Mouse (Mus musculus) retina, postnatal 7 days (tissue): ENCODE results near the gene Sncb.
A peak's percentile ranks its signal among the peaks of the same experiment; 100 is the strongest.

Experiments
- DNase-seq: peaks from one replicate; pipeline ENCODE4 v3.0.0-alpha.2; 2012; ENCODE audit warnings: low read depth, low spot score

Gene Sncb

DNA sequence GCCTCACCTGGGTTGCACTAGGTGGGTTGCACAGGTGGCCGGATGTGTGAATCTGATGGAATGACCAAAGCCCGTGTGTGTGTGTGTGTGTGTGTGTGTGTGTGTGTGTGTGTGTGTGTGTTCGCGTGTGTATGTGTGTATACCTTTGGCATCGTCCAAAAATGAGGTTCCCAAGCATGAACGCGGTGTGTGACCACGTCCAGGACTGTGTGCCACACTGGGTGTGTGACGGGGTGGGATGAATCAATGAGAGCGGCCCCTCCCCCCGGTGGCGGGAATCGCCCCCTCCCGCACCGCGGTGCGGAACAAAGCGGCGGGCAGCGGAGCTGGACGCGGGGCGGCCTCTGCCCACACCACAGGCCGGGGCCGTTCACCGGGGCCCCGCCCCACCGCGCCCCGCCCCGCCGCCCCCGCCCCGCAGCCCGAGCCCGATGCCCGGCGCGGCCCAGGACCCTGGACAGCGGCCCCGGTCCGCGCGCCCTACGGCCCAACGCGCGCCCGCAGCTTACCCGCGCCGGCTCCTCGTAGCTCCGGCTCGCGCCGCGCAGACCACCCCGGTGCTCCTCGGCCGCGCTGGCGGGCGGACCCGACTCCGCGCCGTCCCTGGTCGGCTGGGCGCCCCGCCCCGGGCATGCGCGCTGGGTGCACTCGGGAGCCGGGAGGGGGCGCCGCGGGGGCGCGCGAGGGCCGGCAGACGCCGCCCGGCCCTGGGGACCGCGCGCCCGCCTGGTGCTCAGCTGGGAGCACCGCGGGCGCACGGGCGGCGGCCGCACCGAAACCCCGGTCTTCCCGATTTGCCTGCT, 17.1 kb downstream of the Sncb start:
- peak; percentile 74 for DNase-seq

DNA sequence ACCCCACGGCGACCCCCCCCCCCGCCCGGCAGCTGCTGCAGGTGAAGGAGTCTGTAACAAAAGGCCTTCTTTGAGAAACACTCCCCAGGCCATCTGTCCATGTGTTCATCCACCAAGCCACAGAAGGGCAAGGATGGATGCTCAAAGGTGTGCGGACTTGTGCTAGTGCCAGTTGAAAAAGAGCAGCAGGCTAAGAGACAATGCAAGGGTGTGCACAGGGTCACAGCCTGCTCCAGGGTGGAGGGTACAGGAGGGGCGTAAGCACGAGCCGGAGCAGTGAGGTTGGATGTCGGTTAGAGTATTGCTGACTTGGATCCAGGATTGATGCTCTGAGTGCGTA, 17.7 kb downstream of the Sncb start:
- DNase-seq = no peak

DNA sequence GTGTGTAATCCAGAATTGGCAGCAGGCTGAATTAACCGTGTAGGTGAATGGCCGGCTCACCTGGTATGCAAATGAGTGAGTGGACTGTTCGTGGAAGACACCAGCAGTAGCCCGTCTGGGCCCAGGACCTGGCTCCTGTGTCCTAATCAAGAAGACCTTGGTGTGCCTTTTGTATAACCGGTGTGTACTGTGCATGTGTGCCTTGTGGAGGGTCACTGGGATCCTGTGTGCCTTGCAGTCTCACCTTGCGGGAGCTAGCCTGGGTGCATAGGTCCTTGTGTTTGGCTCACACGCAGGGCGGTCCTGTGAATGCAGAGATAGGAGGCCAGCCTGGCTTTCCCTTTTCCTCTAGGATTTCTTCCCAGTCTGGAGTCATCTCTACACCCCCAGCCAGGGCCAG, 18.2 kb downstream of the Sncb start:
- DNase-seq = no peak

DNA sequence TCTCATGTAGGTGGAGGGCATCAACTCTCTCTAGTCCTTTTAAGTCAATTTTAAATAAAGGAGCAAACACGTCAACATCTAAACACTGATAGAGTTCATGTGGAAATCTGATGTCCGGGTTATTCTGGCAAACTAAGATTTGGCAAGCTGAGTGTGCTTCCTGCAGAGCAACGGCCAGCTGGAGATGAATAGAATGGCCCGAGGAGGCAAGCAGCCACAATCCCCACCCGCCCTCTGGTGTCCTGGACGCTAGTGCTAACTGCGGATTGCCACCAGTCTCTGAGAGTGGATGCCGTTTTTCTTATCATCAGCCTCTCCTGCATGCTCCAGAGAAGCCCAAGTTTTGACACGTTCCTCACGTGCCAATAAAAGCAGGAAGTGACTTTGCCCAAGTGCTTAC, 19.5 kb downstream of the Sncb start:
- DNase-seq = no peak

DNA sequence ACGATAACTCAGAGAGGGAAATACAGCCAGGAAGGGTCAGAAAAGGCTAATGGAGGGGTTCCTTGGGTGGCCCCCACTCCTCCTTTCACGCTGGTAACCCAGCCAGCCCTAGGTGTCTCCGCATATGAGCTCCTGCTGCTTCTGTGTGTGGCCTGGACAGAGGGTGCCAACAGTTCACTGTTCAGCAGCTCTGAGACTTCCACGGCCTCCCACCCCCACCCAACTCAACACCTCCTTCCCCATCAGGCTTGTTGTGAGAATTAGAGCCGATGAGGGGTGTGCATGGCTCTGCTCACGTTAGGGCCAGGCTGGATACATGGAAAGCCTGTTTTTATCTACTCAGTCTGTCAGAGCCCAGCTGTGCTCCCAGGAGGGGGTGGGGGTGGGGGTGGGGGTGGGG, 20.3 kb downstream of the Sncb start:
- DNase-seq = no peak

DNA sequence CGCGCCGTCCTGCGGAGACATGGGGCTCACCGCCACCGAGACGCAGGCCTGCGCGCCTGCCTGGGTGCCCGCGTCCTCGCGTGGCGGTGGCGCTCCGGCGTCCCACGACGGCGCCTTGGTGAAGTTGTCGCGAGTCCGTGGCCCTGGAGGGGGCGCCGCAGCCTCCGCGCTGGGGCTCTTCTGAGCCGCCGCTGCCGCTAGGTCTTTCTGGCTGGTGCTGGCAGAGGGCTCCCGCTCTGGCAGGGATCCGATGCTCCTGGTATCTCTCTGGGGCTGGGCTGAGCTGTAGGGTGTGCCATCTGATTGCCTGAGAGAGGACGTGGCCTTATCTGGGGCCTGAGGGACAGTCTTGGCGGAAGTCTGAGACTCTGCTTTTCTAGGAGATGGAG, 28.2 kb downstream of the Sncb start:
- DNase-seq = no peak

DNA sequence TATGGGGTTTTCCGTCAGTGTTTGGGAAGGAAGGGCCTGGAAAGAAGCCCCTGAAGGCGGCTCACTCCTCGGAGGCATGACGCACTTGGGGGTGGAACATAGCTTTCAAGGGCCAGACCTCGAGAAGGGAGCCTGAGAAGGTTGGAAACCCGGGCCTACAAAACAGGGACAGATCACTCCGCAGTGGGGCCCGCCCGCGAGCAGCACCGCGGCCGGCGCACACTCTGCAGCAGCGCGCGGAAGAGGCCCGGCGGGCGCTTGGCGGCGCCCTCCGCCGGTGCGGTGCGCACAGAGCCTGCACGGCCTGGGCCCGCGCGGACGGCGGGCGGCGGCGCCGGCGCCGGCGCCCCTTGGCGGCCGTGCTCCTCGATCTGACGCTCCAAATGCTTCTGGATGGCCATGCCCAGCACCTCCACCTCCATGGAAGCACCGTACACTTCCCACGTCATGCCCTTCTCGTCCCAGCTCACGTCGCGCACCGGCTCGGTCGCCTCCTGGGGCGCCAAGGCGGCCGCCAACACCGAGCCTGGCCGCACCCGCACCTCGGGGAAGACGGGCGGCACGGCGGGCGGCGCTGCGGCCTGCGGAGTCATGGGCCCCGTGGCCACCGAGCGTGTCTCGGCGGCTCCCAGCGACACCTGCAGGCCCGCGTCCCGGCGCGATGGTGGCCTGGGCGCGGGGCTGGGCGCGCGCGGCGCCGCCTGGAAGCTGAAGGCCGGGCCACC, 28.7 kb downstream of the Sncb start:
- DNase-seq = no peak

DNA sequence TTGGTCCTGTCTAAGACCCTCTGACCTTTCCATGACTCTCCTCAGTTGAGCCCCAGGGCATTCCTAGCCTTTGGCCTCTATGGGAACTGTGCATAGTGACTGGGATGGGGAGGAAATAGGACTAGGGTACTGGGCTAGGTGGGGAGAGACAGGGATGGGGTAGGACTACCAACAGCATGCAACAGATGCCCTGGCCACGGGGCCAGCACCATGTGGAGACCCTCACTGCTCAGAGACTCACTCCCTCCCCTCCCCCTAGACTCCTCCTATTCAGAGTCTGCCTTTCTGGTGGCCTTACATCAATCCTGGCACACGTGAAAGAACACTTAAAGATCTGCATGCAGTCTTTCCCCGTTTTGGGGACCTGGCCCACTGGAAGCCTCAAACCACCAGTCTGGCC, 29.5 kb downstream of the Sncb start:
- no peak for DNase-seq

DNA sequence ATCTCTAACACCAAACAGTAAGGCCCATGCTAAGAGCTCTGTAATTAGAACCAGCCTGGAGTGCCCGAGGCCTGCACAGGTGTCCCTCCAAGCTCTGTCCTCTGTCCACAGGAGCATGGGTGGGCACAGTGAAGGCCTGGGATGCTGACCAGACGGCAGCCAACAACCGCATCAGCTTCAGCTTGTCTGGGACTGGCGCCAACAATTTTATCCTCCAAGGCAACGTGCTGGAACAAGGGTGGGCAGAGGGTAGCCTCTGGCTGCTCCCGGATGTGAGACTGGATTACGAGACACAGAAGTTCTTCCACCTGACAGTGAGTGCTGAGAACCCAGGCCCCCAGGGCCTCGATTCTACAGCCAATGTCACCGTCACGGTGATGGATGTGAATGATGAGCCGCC, 40.3 kb downstream of the Sncb start:
- DNase-seq = no peak

DNA sequence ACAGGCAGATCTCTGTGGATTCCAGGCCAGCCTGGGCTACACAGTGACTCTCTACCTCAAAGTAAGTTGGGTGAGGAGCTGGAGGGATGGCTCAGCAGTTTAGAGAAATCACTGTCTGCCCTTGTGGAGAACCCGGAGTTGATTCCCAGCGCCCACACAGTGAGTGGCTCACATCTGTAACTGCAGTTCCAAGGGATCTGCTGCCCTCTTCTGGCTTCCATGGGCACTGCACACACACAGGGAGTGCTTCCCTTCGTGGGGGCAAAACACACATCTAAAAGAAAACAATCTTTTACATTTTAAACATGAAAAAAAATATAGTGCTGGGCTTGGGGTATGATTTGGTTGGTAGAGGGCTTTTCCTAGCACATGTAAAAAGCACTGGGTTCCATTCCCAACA, 43.3 kb downstream of the Sncb start:
- DNase-seq = no peak

DNA sequence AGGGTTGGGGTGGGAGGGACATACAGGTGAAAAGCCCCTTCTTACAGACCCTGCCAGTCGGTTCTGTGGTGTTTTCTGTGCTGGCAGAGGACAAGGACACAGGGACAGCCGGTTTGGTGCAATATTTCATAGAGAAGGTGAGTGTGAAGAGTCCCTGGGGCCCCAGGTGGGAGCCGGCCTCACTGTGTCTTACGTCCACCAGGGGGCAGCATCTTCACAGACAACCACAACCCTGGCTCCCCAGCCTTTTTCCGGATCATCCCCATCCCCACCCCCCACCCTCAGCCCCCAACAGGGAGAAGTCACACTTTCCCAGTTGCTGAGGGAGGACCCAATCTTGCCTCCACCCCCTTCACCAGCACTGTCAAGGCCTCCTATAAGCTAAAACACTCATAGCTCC, 49.5 kb downstream of the Sncb start:
- DNase-seq = peak; percentile 48

DNA sequence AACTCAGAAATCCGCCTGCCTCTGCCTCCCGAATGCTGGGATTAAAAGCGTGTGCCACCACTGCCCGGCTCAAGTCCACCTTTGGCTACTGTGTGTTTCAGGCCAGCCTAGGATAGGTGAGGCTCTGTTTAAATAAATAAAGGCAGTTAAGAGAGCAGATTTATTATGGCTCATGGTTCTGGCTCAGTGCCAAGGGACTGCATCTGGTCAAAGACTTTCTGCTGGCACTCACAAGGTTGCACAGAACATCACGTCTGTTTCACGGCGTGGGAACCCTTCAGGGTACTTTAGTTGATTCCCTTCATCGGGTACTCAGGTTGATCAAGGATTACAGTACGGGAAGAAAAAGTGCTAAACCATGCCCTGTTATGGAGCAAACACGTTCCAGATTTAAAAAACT, 51.4 kb downstream of the Sncb start:
- no peak for DNase-seq

DNA sequence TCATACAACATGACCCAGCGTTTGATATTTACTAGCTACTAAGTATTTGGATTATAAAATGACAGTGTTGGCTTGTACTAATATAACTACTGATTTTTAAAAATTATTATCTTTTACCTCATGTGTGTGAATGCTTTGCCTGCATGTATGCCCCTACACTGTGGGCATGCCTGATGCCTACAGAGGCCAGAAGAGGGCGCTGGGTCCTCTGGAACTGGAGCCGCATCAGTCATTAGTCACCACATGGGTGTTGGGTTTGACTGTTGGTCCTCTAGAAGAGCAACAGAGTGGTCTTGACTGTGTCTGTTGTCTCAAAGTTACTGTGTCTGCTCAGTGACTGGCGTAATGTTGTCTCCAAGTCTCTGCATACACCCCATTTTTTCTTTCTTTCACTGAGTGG, 52.0 kb downstream of the Sncb start:
- DNase-seq = no peak

DNA sequence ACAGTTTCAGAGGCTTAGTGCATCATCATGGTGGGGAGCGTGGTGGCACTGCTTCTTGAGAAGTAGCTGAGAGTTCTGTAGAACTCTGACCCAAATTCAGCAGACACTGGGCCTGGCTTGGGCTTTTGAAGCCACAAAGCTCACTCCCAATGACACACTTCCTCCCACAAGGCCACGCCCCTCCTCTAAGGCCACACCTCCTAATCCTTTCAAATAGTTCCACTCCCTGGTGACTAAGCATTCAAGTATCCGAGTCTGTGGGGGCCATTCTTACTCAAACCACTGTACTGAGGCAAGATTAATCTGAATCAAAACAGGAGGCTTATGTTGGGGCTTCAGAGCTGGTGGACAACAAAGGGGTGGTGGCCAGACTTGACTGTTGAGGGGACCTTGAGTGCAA, 55.5 kb downstream of the Sncb start:
- no peak for DNase-seq
